8 mouse cellular contexts compared by ENCODE assay signal in the genomic region with DNA sequence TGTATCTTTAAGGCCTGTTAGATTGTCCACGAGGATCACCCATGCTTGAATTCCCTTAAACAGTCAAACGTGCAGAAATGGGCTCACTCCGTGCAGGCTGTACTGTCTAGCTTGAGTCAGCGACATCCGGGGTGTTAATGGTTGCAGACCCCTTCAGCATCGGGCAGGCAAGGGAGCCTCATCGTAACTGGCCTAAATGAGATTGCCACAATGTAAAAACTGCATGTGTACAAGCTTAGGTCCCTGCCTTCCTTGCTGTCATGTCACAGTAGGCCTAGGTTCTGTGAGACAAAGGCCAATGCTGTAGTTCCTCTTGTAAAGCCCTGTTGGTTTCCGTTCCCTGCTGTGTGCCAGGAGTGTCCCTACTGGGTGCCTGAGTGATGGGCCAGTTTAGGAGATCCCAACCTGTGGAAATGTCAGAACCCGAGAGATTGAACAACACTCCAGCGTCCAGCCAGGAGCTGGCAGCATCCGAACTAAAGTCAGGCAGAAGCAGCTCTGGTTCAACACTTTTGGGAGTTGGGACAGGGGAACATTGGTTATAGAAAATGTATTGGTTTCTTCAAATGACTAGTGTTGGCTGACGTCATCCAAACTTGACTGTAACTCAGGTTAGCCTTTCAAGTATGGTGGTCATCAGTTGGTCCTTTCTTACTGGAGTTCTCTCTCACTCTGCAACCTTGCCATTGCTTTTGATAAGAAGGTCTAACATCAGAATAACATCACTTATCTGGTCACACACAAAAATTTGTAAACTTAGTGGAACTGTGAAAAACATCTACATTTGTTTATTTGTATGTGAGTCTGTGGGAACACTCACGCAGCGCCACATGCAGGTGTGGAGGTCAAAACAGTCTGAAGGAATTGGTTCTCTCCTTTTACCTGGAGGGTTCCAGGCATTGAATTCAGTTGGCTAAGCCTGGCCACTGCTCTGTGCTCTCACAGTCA. TPM values are rescaled to one million over a fixed set of nuclear protein-coding genes. Genes with fewer than 3 reads are reported as not detected.
A peak's percentile ranks its signal among the peaks of the same experiment; 100 is the strongest.
DNase-seq lines count a peak whose midpoint lies in the region; ATAC-seq and TF ChIP-seq lines count a peak whose summit lies in the region.

No protein-coding gene starts in this region.

- no peaks in the 10 kb centered on the region for H3K27me3 ChIP-seq in forebrain, embryonic 16.5 days (replicated peaks; ENCODE audit: control insufficient read depth, insufficient read depth, low read length)
- H3K27me3 ChIP-seq in stomach, embryonic 15.5 days (replicated peaks) = no peaks in the 10 kb centered on the region

- peak overlapping the region; percentile 96 for H3K9ac ChIP-seq in forebrain, embryonic 16.5 days (replicated peaks; ENCODE audit: low read depth, low read length)
- peak overlapping the region; percentile 85 for H3K9ac ChIP-seq in stomach, embryonic 15.5 days

- WGBS in forebrain, embryonic 16.5 days = 25% methylated on average over 14 of the region's 14 CpGs
- WGBS in large intestine, adult 2 months = 20% methylated on average over 14 of the region's 14 CpGs
- WGBS in stomach, embryonic 15.5 days = 23% methylated on average over 14 of the region's 14 CpGs

- TF ChIP-seq CTCF in layer of hippocampus, adult 2 months (conservative IDR thresholded peaks at IDR 0.05) = no peak

- peak overlapping the region; percentile 76 for H3K4me2 ChIP-seq in forebrain, embryonic 16.5 days (ENCODE audit: low read length)
- peak overlapping the region; percentile 77 for H3K4me2 ChIP-seq in stomach, embryonic 15.5 days

- H3K9me3 ChIP-seq in forebrain, embryonic 16.5 days (ENCODE audit: control insufficient read depth, low read length) = no peaks in the 10 kb centered on the region
- no peaks in the 10 kb centered on the region for H3K9me3 ChIP-seq in stomach, embryonic 15.5 days

- intact Hi-C loops in gastrocnemius, postnatal 14 days (cut with DNase I; ENCODE audit: low total_unique reads) = loop anchor here (10.0 kb wide), 1 partner anchor 104 kb away; a partner anchor contains a TSS

- peaks cover 18% of the 10 kb centered on the region for H3K4me1 ChIP-seq in forebrain, embryonic 16.5 days (replicated peaks; ENCODE audit: control insufficient read depth, insufficient read depth, low read length)
- H3K4me1 ChIP-seq in stomach, embryonic 15.5 days = no peaks in the 10 kb centered on the region; the same call in 1 of the 2 replicates

- DNase-seq in layer of hippocampus, adult 2 months (ENCODE audit: low spot score in 2 of 2) = peak in 1 of 2 experiments; percentile 23
- no peak for DNase-seq in layer of hippocampus, postnatal 25 days (ENCODE audit: extremely low spot score in 1 of 2, low spot score in 1 of 2)
- DNase-seq in adipocyte (ENCODE audit: low spot score) = peak; percentile 80
- peak; percentile 31 for DNase-seq in large intestine, adult 2 months (ENCODE audit: low read depth, low spot score)
- DNase-seq in gastrocnemius, postnatal 14 days = no peak

- peak overlapping the region; percentile 77 for H3K4me3 ChIP-seq in layer of hippocampus, adult 2 months
- H3K4me3 ChIP-seq in forebrain, embryonic 16.5 days (replicated peaks; ENCODE audit: low read length) = peak overlapping the region; percentile 69
- peak overlapping the region; percentile 67 for H3K4me3 ChIP-seq in stomach, embryonic 15.5 days (replicated peaks)

- peak overlapping the region; percentile 100 for H3K27ac ChIP-seq in layer of hippocampus, adult 2 months
- peak overlapping the region; percentile 99 for H3K27ac ChIP-seq in forebrain, embryonic 16.5 days (ENCODE audit: low read length)
- H3K27ac ChIP-seq in stomach, embryonic 15.5 days = peak overlapping the region; percentile 100

- ATAC-seq in forebrain, embryonic 16.5 days = peak; percentile 1; the same call in 1 of the 2 replicates
- peak; percentile 15; the same call in 1 of the 2 replicates for ATAC-seq in megakaryocyte-erythroid progenitor cell, adult 5-6 weeks (replicated peaks; ENCODE audit: low FRiP score, low TSS enrichment, poor library complexity, severe bottlenecking)
- peak; percentile 8; the same call in 1 of the 2 replicates for ATAC-seq in stomach, embryonic 15.5 days (ENCODE audit: insufficient read depth, low FRiP score, low read depth)

- no peaks in the 10 kb centered on the region for H3K36me3 ChIP-seq in forebrain, embryonic 16.5 days (ENCODE audit: control insufficient read depth, insufficient read depth)
- H3K36me3 ChIP-seq in stomach, embryonic 15.5 days = 0 out of 2 replicates have a peak, but pooled peaks cover 5% of the 10 kb centered on the region

RNA-seq across cellular contexts. Expression of a gene that starts 1.1 kb away (rescaled TPM):
- 10 to 100 TPM; 26.3 to 30.8 TPM for total RNA-seq in layer of hippocampus, adult 2 months (2021)
- total RNA-seq in layer of hippocampus, postnatal 25 days (2021) = 10 to 100 TPM; 19.6 to 23.2 TPM
- polyA plus RNA-seq in forebrain, embryonic 16.5 days (2015; fragmentation: Nextera tagmentation; extraction: Ambion mirVana) = 37.6 and 42.1 TPM in 2 replicates
- polyA plus RNA-seq in large intestine, adult 2 months (2012; rRNA removed) = 18.8 and 26.0 TPM in 2 replicates
- 27.0 and 53.0 TPM in 2 replicates for total RNA-seq in megakaryocyte-erythroid progenitor cell, adult 5-6 weeks (2014; fragmentation: Nextera tagmentation)
- 11.0 and 12.0 TPM in 2 replicates for total RNA-seq in megakaryocyte-erythroid progenitor cell, adult 5-6 weeks (2017)
- 27.3 and 33.2 TPM in 2 replicates for polyA plus RNA-seq in stomach, embryonic 15.5 days (2015; fragmentation: Nextera tagmentation; extraction: Ambion mirVana)
- total RNA-seq in gastrocnemius, postnatal 14 days (2021) = 1 to 10 TPM; 7.3 to 7.7 TPM

RNA-seq across cellular contexts. Expression of a gene that starts 3.4 kb away (rescaled TPM):
- total RNA-seq in layer of hippocampus, adult 2 months (2021) = 100 to 1,000 TPM; 285 to 322 TPM
- 100 to 1,000 TPM; 281 to 291 TPM for total RNA-seq in layer of hippocampus, postnatal 25 days (2021)
- polyA plus RNA-seq in forebrain, embryonic 16.5 days (2015; fragmentation: Nextera tagmentation; extraction: Ambion mirVana) = 2,318 and 2,532 TPM in 2 replicates
- polyA plus RNA-seq in large intestine, adult 2 months (2012; rRNA removed) = 265 and 273 TPM in 2 replicates
- total RNA-seq in megakaryocyte-erythroid progenitor cell, adult 5-6 weeks (2014; fragmentation: Nextera tagmentation) = 594 and 607 TPM in 2 replicates
- 709 and 905 TPM in 2 replicates for total RNA-seq in megakaryocyte-erythroid progenitor cell, adult 5-6 weeks (2017)
- 1,577 and 1,755 TPM in 2 replicates for polyA plus RNA-seq in stomach, embryonic 15.5 days (2015; fragmentation: Nextera tagmentation; extraction: Ambion mirVana)
- total RNA-seq in gastrocnemius, postnatal 14 days (2021) = 100 to 1,000 TPM; 132 to 170 TPM

RNA-seq across cellular contexts. Expression of a gene that starts 18.7 kb away (rescaled TPM):
- total RNA-seq in layer of hippocampus, adult 2 months (2021) = 10 to 100 TPM; 13.3 to 13.5 TPM
- total RNA-seq in layer of hippocampus, postnatal 25 days (2021) = 10 to 100 TPM; 14.0 to 16.9 TPM
- polyA plus RNA-seq in forebrain, embryonic 16.5 days (2015; fragmentation: Nextera tagmentation; extraction: Ambion mirVana) = 61.3 and 64.2 TPM in 2 replicates
- polyA plus RNA-seq in large intestine, adult 2 months (2012; rRNA removed) = 26.3 and 32.0 TPM in 2 replicates
- total RNA-seq in megakaryocyte-erythroid progenitor cell, adult 5-6 weeks (2014; fragmentation: Nextera tagmentation) = 31.7 and 35.1 TPM in 2 replicates
- 29.7 and 39.5 TPM in 2 replicates for total RNA-seq in megakaryocyte-erythroid progenitor cell, adult 5-6 weeks (2017)
- 186 and 208 TPM in 2 replicates for polyA plus RNA-seq in stomach, embryonic 15.5 days (2015; fragmentation: Nextera tagmentation; extraction: Ambion mirVana)
- 10 to 100 TPM in 1 of 2 experiments, 1 to 10 TPM in 1; 7.2 to 11.3 TPM for total RNA-seq in gastrocnemius, postnatal 14 days (2021)

RNA-seq across cellular contexts. Expression of a gene that starts 46.6 kb away (rescaled TPM):
- 1 to 10 TPM; 1.3 to 2.1 TPM for total RNA-seq in layer of hippocampus, adult 2 months (2021)
- 1 to 10 TPM; 1.3 to 2.4 TPM for total RNA-seq in layer of hippocampus, postnatal 25 days (2021)
- 0.60 and 0.62 TPM in 2 replicates for polyA plus RNA-seq in forebrain, embryonic 16.5 days (2015; fragmentation: Nextera tagmentation; extraction: Ambion mirVana)
- 8.0 and 8.6 TPM in 2 replicates for polyA plus RNA-seq in large intestine, adult 2 months (2012; rRNA removed)
- 47.1 and 58.7 TPM in 2 replicates for total RNA-seq in megakaryocyte-erythroid progenitor cell, adult 5-6 weeks (2014; fragmentation: Nextera tagmentation)
- 24.8 and 36.3 TPM in 2 replicates for total RNA-seq in megakaryocyte-erythroid progenitor cell, adult 5-6 weeks (2017)
- polyA plus RNA-seq in stomach, embryonic 15.5 days (2015; fragmentation: Nextera tagmentation; extraction: Ambion mirVana) = 6.5 and 8.0 TPM in 2 replicates
- under 1 TPM; 0.31 to 0.33 TPM for total RNA-seq in gastrocnemius, postnatal 14 days (2021)

RNA-seq across cellular contexts. Expression of a gene that starts 55.6 kb away (rescaled TPM):
- 100 to 1,000 TPM; 417 to 440 TPM for total RNA-seq in layer of hippocampus, adult 2 months (2021)
- total RNA-seq in layer of hippocampus, postnatal 25 days (2021) = 100 to 1,000 TPM; 390 to 418 TPM
- 162 and 163 TPM in 2 replicates for polyA plus RNA-seq in forebrain, embryonic 16.5 days (2015; fragmentation: Nextera tagmentation; extraction: Ambion mirVana)
- 166 and 197 TPM in 2 replicates for polyA plus RNA-seq in large intestine, adult 2 months (2012; rRNA removed)
- 57.6 and 94.8 TPM in 2 replicates for total RNA-seq in megakaryocyte-erythroid progenitor cell, adult 5-6 weeks (2014; fragmentation: Nextera tagmentation)
- 21.2 and 23.9 TPM in 2 replicates for total RNA-seq in megakaryocyte-erythroid progenitor cell, adult 5-6 weeks (2017)
- 70.4 and 77.6 TPM in 2 replicates for polyA plus RNA-seq in stomach, embryonic 15.5 days (2015; fragmentation: Nextera tagmentation; extraction: Ambion mirVana)
- total RNA-seq in gastrocnemius, postnatal 14 days (2021) = 10 to 100 TPM; 61.6 to 65.3 TPM

Comparison
In these comparisons a context has a peak if more than half of its experiments do, and no peak if none do; other contexts are left out.
1. DNase-seq: peak in adipocyte (single experiment) and large intestine, adult 2 months (single experiment); none in layer of hippocampus, postnatal 25 days (0 of 2) and gastrocnemius, postnatal 14 days (single experiment).
2. Peak in every context shown above with its lines, with median percentiles within 50 percentile points of each other: H3K27ac ChIP-seq, H3K4me3 ChIP-seq and ATAC-seq.